Mouse (Mus musculus) kidney, adult 2 months (tissue): ENCODE results near the gene Limd1.

ENCODE experiments used
- CTCF ChIP-seq: fragments of 200-500 bp; conservative IDR thresholded peaks from 2 replicates; pipeline ENCODE4 v1.5.1; 2011; ENCODE audit warnings: low read depth, mild to moderate bottlenecking, control low read depth, low read length, moderate library complexity, mixed read lengths; ENCODE audit not compliant: insufficient read depth, insufficient read length
- POLR2A ChIP-seq: fragments of 200-500 bp; IDR thresholded peaks from one replicate; pipeline ENCODE4 v1.6.1; 2011; ENCODE audit warnings: low read depth, low read length, control low read depth

- TF ChIP-seq POLR2A (no peak), CTCF (no peak)
Measured at GRCm38 (mm10) chr9:123520735-123521134, 42.2 kb downstream of the Limd1 start.
